Mouse (Mus musculus) limb, embryonic 12.5 days (tissue): ENCODE data around the gene Gng7. TPM values are rescaled to one million over a fixed set of nuclear protein-coding genes. Genes with fewer than 3 reads are reported as not detected.

Source experiments
- ATAC-seq: fragments of 200-750 bp; cut with Nextera tagmentation; 2 replicates; pipeline ENCODE4 v1.8.0; 2017; ENCODE audit warnings: low read depth, moderate TSS enrichment; ENCODE audit not compliant: insufficient number of reproducible peaks, insufficient read depth, low FRiP score, low TSS enrichment
- H3K27ac ChIP-seq: fragments of 300-500 bp; sonication (generic); 2 replicates; pipeline ENCODE4 v1.5.1; 2016; ENCODE audit warnings: mild to moderate bottlenecking, moderate library complexity
- H3K27me3 ChIP-seq: fragments of 300-500 bp; sonication (generic); 2 replicates; pipeline ENCODE4 v1.6.1; 2016; ENCODE audit warnings: mild to moderate bottlenecking, moderate library complexity
- H3K36me3 ChIP-seq: fragments of 300-500 bp; sonication (generic); 2 replicates; pipeline ENCODE4 v1.6.1; 2016; ENCODE audit warnings: mild to moderate bottlenecking, moderate library complexity
- H3K4me1 ChIP-seq: fragments of 300-500 bp; sonication (generic); replicated peaks from 2 replicates; pipeline ENCODE4 v1.6.1; 2016
- H3K4me2 ChIP-seq: fragments of 300-500 bp; sonication (generic); 2 replicates; pipeline ENCODE4 v1.6.1; 2016; ENCODE audit warnings: mild to moderate bottlenecking, moderate library complexity
- H3K4me3 ChIP-seq: fragments of 300-500 bp; sonication (generic); replicated peaks from 2 replicates; pipeline ENCODE4 v1.5.1; 2016; ENCODE audit warnings: mild to moderate bottlenecking
- H3K9ac ChIP-seq: fragments of 300-500 bp; sonication (generic); replicated peaks from 2 replicates; pipeline ENCODE4 v1.6.1; 2016; ENCODE audit warnings: mild to moderate bottlenecking, moderate library complexity
- H3K9me3 ChIP-seq: fragments of 300-500 bp; sonication (generic); 2 replicates; pipeline ENCODE4 v1.6.1; 2016; ENCODE audit warnings: mild to moderate bottlenecking, moderate library complexity
- WGBS: fragments of 180-500 bp; shearing (Covaris S2); methylation state at CpG from one replicate; pipeline ENCODE4 v1.1.7; 2016; 5-methylcytosine and 5-hydroxymethylcytosine counted together
- polyA plus RNA-seq: library from polyadenylated mRNA; unstranded; fragments of >200 nt; fragmentation: Nextera tagmentation; extraction: Ambion mirVana; gene quantifications from 2 replicates; pipeline ENCODE4 v1.2.1, GENCODE M21; 2016

The Gng7 gene
- polyA plus RNA-seq, 1 experiment from 2014 or later = 6.2 TPM

DNA sequence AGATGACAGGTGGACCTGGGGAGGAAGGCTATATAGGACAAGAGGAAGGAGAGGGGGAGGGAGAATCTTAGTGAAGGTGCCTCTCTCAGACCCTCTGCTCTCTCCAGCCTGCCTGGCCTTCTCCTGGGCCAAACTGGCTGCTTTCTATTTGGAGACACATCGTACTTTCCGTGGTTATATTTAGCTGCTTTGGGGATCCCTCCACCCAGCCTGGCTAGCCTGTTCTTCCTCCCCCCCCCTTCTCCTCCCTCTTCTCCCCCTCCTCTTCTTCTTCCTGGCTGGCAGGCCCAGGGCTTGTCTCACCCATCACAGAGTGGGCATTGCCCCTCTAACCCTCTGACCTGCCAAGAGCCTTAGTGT is 73.8 kb downstream of the Gng7 start:
- no peak for ATAC-seq
- H3K9ac ChIP-seq = no peak overlapping the region
- H3K36me3 ChIP-seq = no peaks in the 10 kb centered on the region
- peaks cover 55% of the 10 kb centered on the region for H3K4me1 ChIP-seq
- H3K9me3 ChIP-seq = no peaks in the 10 kb centered on the region
- whole genome bisulfite sequencing = 76% methylated on average over 2 of the region's 2 CpGs
- no peak overlapping the region for H3K4me3 ChIP-seq
- 0 out of 2 replicates have a peak, but pooled peaks cover 15% of the 10 kb centered on the region for H3K27me3 ChIP-seq
- H3K4me2 ChIP-seq = peak overlapping the region; percentile 75; the same call in 1 of the 2 replicates
- H3K27ac ChIP-seq = peak overlapping the region; percentile 9; the same call in 1 of the 2 replicates

DNA sequence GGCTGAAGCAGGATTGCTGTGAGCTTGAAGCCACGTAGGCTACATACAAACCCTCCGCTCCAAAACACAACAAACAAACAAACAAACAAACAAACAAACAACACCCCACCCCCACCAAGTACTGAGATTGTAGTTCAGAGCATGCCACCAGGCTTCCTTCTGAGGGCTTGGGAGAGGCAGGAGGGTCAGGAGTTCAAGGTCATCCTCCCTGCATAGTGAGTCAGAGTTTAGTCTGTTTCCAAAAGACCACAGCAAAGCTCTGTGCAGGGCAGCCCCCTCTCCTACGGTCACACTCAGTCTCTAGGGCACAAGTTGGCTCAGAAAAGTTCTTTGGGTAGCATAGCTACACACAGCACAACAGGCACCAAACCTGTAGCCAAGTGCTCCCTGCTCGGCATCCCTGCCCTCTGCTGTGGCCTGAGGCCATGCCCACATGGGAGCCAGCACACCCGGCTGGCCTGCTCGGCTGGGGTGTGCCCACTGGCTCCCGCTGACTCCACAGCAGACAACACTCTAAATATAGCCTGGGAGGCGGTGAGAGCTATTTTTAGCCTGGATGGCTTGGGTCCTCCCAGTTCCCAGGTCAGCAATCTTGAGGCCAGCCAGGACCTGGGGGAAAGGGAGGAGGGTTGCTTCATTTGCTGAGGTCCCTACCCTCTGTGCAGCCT is 74.3 kb downstream of the Gng7 start:
- ATAC-seq = no peak
- peak overlapping the region; percentile 75 for H3K4me2 ChIP-seq
- H3K9me3 ChIP-seq = no peaks in the 10 kb centered on the region
- H3K9ac ChIP-seq = peak overlapping the region; percentile 45; the same call in 1 of the 2 replicates
- peaks cover 20% of the 10 kb centered on the region; the same call in 1 of the 2 replicates for H3K27me3 ChIP-seq
- 55% methylated on average over 8 of the region's 8 CpGs for WGBS
- H3K4me3 ChIP-seq = peak overlapping the region; percentile 41; the same call in 1 of the 2 replicates
- peak overlapping the region; percentile 80 for H3K27ac ChIP-seq
- no peaks in the 10 kb centered on the region for H3K36me3 ChIP-seq
- peaks cover 60% of the 10 kb centered on the region for H3K4me1 ChIP-seq

DNA sequence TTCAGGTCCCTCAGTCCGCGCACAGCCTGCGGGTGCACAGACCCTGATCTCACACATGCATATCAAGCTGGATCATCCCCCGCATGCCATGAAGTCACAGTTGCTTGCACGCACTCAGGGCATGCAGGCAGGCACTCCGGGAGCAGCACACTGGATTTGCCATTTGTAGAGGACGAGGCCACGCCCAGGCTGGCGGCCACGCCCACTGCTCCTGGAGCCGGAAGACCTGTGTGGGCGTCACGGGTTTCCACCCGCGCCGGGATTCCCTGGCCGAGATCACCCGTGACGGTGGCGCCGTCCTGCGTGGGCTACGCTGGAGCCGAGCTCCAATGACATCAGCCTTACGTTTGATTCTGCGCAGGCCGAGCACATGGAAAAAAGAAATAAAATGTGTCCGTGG is 75.1 kb downstream of the Gng7 start:
- peak overlapping the region; percentile 45; the same call in 1 of the 2 replicates for H3K9ac ChIP-seq
- WGBS = 6% methylated on average over 28 of the region's 28 CpGs
- H3K27ac ChIP-seq = peak overlapping the region; percentile 80
- peak overlapping the region; percentile 75 for H3K4me2 ChIP-seq
- H3K27me3 ChIP-seq = peaks cover 25% of the 10 kb centered on the region
- peak overlapping the region; percentile 41 for H3K4me3 ChIP-seq
- H3K36me3 ChIP-seq = no peaks in the 10 kb centered on the region
- H3K9me3 ChIP-seq = no peaks in the 10 kb centered on the region
- ATAC-seq = 0 out of 2 replicates have a peak, but pooled peaks have one; percentile 7
- peaks cover 65% of the 10 kb centered on the region for H3K4me1 ChIP-seq

DNA sequence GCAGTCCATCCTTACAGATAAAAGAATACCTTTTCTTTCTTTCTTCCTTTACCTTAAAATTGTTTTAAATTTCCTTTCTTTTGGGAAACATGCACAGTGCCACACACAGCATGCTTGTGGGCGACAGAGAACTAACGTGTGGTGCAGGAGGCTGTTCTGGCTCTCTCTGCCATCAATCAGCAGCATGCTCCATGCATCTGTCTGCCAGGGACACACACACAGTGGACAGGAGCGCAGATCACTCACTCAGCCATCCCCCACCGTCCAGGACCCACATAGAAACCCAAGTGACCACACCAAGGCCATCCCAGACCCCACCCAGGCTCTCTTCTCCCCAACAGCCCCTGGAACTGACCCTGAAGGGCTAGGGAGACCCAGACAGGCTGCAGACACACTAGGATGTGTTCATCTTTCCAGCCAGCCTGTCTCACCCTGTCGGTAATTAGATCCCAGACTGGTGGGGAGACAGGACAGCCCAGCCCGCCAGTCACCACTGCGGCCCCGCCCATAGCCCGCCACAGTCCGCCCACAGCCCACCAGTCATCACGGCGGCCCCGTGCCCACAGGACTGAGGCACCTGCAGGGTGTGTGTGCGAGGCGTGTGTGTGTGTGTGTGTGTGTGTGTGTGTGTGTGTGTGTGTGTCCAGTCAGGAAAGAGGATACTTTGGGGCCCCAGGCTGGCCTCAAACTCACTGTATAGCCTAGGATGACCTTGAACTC is 75.8 kb downstream of the Gng7 start:
- peaks cover 32% of the 10 kb centered on the region for H3K27me3 ChIP-seq
- H3K4me1 ChIP-seq = peaks cover 67% of the 10 kb centered on the region
- peak overlapping the region; percentile 41 for H3K4me3 ChIP-seq
- WGBS = 9% methylated on average over 15 of the region's 15 CpGs
- ATAC-seq = peak; percentile 26; the same call in 1 of the 2 replicates
- no peaks in the 10 kb centered on the region for H3K9me3 ChIP-seq
- H3K4me2 ChIP-seq = peak overlapping the region; percentile 75
- H3K27ac ChIP-seq = peak overlapping the region; percentile 80
- 0 out of 2 replicates have a peak overlapping the region, but pooled peaks have one; percentile 45 for H3K9ac ChIP-seq
- H3K36me3 ChIP-seq = no peaks in the 10 kb centered on the region

DNA sequence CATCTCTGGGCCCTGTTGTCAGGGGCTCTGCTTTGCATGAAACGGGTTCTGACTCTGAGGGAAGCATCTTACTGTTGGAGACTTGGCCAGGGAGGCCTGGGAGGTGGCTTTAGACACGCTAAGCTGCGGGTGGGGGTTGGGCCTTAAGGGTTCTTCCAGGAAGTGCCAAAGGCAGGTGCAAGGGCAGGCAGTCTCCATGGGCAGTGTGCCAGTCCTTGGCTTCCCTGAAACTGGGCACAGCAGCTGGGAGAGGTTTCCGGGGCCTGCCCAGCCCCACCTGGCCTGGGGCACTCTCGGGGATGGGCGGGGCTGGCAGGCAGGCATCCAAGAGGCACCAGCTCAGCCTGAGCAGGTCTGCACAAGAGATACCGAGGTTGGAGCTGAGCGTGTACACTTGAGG is 77.1 kb downstream of the Gng7 start:
- Histone ChIP-seq H3K4me3 (no peak overlapping the region), H3K4me1 (peaks cover 80% of the 10 kb centered on the region), H3K36me3 (no peaks in the 10 kb centered on the region), H3K4me2 (peak overlapping the region; percentile 19), H3K27me3 (peaks cover 43% of the 10 kb centered on the region), H3K9me3 (no peaks in the 10 kb centered on the region), H3K9ac (0 out of 2 replicates have a peak overlapping the region, but pooled peaks have one; percentile 1), H3K27ac (peak overlapping the region; percentile 95)
- no peak for ATAC-seq
- WGBS = 31% methylated on average over 8 of the region's 8 CpGs

DNA sequence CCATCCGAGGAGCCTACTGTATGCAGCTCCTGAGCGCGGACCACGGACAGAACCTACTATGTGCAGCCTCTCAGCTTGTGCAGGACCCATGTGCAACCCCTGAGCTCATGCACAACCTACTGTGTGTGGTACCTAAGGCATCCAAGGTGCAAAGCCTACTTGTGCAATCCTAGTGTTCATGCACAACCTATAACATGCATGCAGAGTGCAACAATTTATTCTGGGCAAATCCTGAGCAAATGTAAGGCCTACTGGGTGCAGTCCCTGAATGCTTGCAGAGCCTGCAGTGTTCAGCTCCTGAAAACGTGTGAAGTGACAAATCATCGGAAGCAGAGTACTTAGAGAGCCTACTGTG is 78.0 kb downstream of the Gng7 start:
- 10% methylated on average over 6 of the region's 6 CpGs for WGBS
- H3K9ac ChIP-seq = peak overlapping the region; percentile 50
- ATAC-seq = no peak; the same call in 1 of the 2 replicates

DNA sequence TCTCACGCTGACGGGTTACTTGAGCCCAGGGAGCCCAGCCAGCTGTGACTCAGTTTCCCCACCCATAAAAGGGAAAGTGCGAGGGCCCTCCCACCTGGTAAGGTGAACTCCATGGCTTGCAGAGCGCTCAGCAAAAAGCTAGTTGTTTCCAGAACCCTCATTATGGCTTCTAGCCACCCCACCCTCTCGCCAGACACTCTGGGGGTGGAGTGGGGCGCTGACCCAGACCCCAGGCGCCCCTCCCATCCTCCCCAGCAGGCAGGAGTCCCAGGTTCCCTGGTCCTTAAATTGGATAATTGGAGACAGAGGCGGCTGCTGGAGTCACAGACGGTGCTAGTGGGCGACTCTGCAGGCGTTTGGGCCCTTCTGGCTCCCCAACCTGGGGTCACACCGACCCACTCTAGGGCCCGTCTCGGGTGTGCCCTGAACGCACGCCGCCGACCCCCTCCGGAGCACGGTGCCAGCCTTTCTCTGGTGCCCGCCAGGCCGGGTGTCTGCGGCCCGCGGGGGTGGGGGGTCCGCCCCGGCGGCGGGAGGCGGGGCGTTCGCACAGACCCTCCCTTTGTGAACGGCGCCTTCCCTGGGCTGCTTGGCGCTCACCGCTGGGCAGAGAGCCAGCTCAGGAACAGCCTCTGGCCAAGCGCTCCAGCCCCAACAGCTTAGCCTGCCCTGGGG is 78.5 kb downstream of the Gng7 start:
- peak; percentile 49 for ATAC-seq
- peaks cover 56% of the 10 kb centered on the region for H3K27me3 ChIP-seq
- 1% methylated on average over 37 of the region's 37 CpGs for WGBS
- no peaks in the 10 kb centered on the region for H3K9me3 ChIP-seq
- H3K36me3 ChIP-seq = no peaks in the 10 kb centered on the region
- H3K4me3 ChIP-seq = peak overlapping the region; percentile 43
- H3K9ac ChIP-seq = peak overlapping the region; percentile 50
- peaks cover 92% of the 10 kb centered on the region for H3K4me1 ChIP-seq
- H3K27ac ChIP-seq = peak overlapping the region; percentile 95
- peak overlapping the region; percentile 72 for H3K4me2 ChIP-seq

More for the DNA sequence above, 78.0 kb downstream of the Gng7 start:
- peaks cover 89% of the 10 kb centered on the region for H3K4me1 ChIP-seq
- no peaks in the 10 kb centered on the region for H3K36me3 ChIP-seq
- H3K9me3 ChIP-seq = no peaks in the 10 kb centered on the region
- peak overlapping the region; percentile 43 for H3K4me3 ChIP-seq
- H3K27ac ChIP-seq = peak overlapping the region; percentile 95
- H3K27me3 ChIP-seq = peaks cover 51% of the 10 kb centered on the region
- peak overlapping the region; percentile 72 for H3K4me2 ChIP-seq

DNA sequence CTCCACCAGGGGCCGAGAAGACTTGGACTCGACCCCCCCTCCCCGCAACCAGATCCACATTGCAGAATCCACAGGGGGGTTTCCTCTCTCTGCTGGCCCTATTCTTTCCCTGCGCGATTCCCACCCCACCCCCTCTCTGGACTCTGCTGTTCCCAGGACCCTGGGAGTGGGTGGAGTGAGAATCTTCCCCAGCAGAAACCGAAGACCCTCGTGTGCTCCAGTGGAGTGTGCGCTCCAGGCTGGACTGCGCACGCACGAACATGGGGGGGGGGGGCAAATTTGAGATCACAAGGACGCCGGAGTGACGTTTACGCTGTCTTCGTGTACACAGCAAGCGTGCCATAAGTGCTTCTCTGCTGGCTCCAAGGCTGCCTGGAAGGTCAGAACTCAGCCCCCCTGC is 79.0 kb downstream of the Gng7 start:
- no peaks in the 10 kb centered on the region for H3K9me3 ChIP-seq
- H3K4me2 ChIP-seq = peak overlapping the region; percentile 72
- peak overlapping the region; percentile 18 for H3K9ac ChIP-seq
- H3K4me1 ChIP-seq = peaks cover 92% of the 10 kb centered on the region
- WGBS = 4% methylated on average over 17 of the region's 17 CpGs
- peaks cover 61% of the 10 kb centered on the region for H3K27me3 ChIP-seq
- peak overlapping the region; percentile 95 for H3K27ac ChIP-seq
- ATAC-seq = no peak
- H3K4me3 ChIP-seq = peak overlapping the region; percentile 43
- H3K36me3 ChIP-seq = no peaks in the 10 kb centered on the region

DNA sequence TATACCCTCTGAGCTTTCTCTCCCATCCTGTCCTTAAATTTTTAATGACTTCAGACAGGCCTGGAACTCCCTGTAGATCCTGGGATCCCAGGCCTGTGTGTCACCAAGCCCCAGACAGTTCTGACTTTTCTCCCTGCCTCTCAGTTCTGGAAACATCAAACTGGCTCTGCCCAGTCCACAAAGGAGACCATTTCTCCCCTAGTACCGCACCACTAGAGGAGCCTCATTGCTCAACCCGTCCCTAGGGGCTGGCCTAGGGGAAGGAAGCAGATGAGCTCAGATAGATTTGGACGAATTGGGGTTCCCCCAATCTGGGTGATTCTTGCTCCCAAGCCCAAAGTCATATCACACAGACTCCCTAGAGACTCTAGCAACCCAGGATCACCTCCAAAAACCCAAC is 79.5 kb downstream of the Gng7 start:
- Histone ChIP-seq H3K9ac (no peak overlapping the region), H3K27ac (peak overlapping the region; percentile 95), H3K4me3 (peak overlapping the region; percentile 43; the same call in 1 of the 2 replicates), H3K27me3 (peaks cover 65% of the 10 kb centered on the region), H3K4me2 (peak overlapping the region; percentile 72), H3K4me1 (peaks cover 92% of the 10 kb centered on the region), H3K36me3 (no peaks in the 10 kb centered on the region), H3K9me3 (no peaks in the 10 kb centered on the region)
- no peak for ATAC-seq
- WGBS = 11% methylated on average over 3 of the region's 3 CpGs

DNA sequence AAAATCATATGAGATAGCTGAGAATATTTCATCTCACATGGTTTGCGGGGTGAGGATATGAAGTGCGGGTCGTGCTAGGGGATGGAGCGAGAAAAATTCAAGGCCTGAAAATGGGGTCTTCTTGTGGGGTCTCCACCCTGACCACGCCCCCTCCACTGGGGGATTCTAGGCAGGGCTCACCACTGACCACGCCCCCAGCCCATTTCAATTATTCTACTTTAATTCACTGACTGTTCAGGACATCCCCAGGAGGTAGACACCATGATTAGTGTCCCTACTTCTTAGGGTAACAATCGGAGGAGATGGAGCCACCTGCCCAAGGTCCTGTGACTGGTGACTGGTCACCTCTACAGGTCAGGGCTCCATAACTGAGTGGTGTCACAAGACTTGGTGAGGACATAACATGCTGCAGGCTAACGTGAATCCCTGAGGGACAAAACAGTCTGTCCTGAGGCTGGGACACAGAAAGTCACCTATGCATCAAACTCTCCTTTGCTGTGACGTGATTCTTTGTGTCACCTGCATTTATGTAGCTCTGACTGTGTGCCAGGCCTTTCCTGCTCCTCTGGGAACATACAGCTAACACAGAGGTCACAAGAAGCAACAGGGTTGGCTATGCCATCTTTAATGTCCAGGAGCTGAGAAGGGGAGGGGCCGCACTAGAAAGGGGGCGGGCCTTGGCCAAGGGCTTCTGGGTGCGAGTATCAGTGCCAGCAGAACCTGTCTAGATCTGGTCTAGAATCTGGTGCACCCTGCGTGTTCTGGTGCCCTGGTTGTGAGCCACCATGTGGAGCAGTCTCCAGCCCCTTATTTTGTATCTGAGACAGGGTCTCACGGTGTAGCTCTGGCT is 80.4 kb downstream of the Gng7 start:
- Histone ChIP-seq H3K27me3 (peaks cover 66% of the 10 kb centered on the region), H3K4me1 (peaks cover 87% of the 10 kb centered on the region), H3K9me3 (no peaks in the 10 kb centered on the region), H3K4me2 (peak overlapping the region; percentile 90; the same call in 1 of the 2 replicates), H3K36me3 (no peaks in the 10 kb centered on the region), H3K9ac (no peak overlapping the region), H3K27ac (no peak overlapping the region), H3K4me3 (no peak overlapping the region)
- 43% methylated on average over 14 of the region's 14 CpGs for WGBS
- ATAC-seq = no peak
